Mouse (Mus musculus) spleen, postnatal 14 days (tissue): ENCODE measurements at regions not wholly inside any gene's neighbourhood (a gene's known extent, or its start where the extent isn't known, plus 50 kb on each side); places are given as distances from the start of the nearest gene placed in this dataset.

Experiments used
- DNase-seq, 2 experiments: peaks; one replicate each; pipeline ENCODE4 v3.0.0; 2021 to 2022; ENCODE audit warnings: low spot score in 2 of 2

GRCm38 (mm10) chr1:76283322-76283721 lies 737.3 kb downstream of the Slc4a3 start:
- DNase-seq, result no peak

GRCm38 (mm10) chr1:76322943-76323559 lies 777.0 kb downstream of the Slc4a3 start:
- DNase-seq, result no peak

GRCm38 (mm10) chr1:76323592-76323991 lies 777.5 kb downstream of the Slc4a3 start:
- no peak for DNase-seq

DNA sequence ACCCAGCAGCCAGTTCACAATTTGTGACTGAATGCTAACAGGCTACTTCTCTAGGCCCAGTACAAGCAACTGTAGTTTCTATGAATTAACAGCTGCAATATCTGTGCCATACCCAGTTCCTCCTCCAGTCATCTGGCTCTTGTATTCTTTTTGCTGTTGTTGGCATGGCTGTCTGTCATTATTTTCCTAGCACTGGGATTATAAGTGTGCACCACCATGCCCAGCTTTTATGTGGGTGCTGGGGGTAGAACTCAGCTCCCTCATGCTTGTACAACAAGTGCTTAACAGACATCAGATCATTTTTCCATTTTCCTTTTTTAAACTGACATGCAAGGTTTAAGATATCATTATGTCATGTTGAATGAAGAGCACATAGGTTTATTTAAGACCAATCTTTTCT lies 789.9 kb downstream of the Slc4a3 start:
- no peak for DNase-seq

DNA sequence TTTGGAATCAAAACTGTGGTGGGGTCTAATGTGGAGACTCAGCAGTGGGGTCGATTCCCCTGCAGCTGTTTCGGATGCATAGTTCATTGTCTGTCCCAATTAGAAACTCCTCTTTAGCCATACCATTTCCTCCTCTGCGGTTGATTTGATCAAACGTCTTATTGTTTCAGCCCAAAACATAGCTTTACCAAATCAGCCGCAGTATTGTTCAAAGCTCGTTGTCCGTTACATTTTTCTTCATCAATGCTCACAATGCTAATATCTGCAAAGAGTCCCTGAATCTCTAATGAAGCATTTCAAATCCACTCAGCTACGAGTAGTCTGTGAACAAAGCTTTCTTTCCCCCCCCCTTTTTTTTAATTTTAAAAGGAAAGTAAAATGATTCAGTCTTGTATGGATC lies 816.0 kb downstream of the Slc4a3 start:
- DNase-seq, result no peak

DNA sequence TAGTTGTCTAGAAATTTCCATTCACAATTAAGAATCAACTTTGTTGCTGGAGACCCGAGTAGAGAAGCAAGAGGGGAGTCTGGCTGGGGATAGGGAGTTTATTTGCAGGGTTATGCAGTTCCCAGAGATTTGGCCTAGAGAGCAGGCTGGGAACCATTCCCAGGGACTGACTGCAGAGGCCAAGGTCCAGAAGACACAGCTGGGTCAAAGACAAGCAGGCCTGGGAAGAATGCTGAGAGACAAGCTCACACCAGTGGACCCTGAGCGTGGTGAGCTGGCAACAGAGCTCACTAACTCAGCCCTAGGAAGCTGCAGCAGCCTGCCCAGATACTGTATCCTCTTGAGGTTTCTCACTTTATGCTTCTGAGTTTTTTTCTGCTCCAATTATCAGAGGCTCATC lies 827.9 kb downstream of the Slc4a3 start:
- no peak for DNase-seq

GRCm38 (mm10) chr1:76378154-76378553 lies 832.1 kb downstream of the Slc4a3 start:
- DNase-seq, result no peak

DNA sequence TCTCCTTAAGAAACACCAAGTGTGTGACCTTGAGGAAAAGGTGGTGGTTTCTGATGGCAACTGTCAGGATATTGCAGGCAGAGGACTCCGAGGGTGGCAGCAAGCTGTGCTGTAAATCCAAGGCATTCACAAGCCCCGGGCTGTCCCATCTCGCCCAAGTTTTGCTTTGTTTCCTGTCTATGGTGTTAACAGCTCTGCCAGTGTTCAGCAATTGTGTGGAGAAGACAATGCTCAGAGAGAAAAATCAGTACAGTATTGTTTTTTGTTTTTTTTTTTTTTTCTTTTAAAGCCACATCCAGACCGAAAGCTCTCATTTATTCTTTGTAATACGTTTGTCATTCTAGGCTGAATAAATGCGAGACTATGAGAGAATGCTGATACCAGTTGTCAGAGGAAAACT lies 846.5 kb downstream of the Slc4a3 start:
- no peak for DNase-seq

DNA sequence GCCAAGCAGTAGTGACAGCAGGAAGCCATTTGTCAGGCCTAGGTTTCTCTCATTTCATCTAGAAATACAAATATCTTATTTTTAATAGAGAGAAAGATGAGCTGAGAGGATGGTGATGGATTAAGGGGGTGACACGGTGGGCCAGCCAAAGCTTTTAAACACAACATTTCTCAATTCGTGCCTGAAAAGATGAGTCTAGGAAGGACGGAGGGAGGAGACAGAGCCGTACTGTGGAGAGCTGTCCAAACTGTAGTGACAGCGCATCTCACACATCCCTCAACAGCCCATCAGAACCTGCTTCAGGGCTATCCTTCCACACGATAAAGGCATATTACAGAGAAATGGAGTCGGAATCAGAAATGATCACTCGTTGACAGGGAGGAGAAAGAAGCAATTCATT lies 848.0 kb downstream of the Slc4a3 start:
- DNase-seq, result no peak

- no peak for DNase-seq
Observed at GRCm38 (mm10) chr1:76402854-76403253, 856.8 kb downstream of the Slc4a3 start.

- no peak for DNase-seq
Observed at GRCm38 (mm10) chr1:76404003-76404402, 857.9 kb downstream of the Slc4a3 start.

- DNase-seq, result no peak
Observed at GRCm38 (mm10) chr1:76410813-76411212, 864.7 kb downstream of the Slc4a3 start.

- no peak for DNase-seq
Observed at GRCm38 (mm10) chr1:76420525-76420924, 874.5 kb downstream of the Slc4a3 start.

DNA sequence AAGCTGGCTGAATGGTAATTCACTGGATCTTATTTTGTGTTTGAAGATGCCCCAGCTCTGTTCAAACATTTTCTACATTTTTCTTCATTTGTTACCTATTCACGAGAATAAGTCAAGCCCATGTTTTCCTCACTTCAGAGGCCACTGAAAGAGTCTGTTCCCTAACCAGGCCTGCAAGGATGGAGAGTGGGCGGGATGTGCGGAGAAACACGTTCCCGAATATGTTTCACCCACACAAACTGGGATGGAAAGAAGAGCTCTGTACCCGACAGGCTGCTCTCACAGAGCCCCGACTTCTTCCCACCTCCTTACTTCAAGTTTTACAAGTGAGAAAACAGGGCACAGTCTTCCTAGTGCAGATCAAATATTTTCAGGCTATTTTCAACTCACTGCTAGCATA lies 881.4 kb downstream of the Slc4a3 start:
- DNase-seq, result no peak

DNA sequence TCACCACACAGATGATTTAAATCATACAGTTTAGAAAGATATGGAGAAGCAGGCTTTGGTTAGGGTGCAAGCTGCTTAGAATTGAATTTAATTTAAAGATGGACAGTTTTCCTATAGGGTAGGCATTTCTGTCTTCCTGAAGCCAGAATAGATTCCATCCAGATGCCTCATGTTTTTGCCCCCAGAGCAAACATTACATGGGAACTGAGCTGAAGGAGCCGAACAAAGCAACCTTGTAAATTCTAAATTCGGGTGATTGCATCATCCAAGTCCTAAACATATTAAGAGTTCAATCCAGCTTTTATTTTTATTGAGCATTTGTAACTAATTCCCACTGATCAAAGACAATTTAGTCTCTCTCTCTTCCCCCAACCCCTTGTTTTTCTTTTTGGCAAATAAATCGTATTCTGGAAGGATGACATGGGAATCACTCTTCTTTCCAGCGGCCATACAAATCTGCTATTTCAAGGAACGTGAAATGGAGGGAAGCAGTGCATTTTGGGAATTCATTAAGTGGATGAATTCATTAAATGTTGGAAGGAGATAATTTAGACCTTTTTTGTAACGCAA lies 884.1 kb downstream of the Slc4a3 start:
- DNase-seq, result no peak

- DNase-seq, result no peak
Observed at GRCm38 (mm10) chr1:76433481-76433941, 887.4 kb downstream of the Slc4a3 start.

DNA sequence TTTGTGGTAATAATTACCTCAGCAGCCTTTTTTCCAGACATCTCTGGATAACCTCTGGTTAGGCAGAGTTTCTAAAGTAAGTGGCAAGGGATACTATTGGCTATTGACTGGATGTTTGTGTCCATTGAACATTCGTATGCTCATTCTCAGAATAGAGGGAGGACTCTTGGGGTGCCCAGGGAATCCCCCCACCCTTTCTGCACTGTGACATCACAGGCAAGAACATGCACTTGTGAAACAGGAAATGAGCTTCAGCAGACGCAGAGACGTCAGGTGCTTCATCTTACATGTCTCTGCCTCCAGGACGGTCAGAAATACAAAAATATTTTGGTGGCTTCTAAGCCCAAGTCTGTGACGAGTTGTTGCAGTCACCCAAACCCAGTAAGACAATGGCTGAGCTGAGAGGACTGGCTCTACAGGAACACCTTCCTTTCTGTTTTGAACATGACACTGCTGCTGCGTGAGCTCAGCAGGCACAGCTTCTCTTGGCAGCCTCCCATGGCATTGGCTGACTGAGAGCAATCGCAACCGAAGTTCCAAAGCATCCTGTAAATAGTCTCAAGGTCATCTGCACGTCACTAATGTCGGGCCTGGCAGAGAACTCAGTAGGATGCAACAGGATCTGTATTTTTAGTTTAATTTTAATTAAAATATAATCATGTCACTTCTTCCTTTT lies 904.6 kb downstream of the Slc4a3 start:
- no peak for DNase-seq

GRCm38 (mm10) chr1:76453160-76453710 lies 907.2 kb downstream of the Slc4a3 start:
- DNase-seq, result no peak

GRCm38 (mm10) chr1:76466562-76466961 lies 920.5 kb downstream of the Slc4a3 start:
- DNase-seq, result no peak

DNA sequence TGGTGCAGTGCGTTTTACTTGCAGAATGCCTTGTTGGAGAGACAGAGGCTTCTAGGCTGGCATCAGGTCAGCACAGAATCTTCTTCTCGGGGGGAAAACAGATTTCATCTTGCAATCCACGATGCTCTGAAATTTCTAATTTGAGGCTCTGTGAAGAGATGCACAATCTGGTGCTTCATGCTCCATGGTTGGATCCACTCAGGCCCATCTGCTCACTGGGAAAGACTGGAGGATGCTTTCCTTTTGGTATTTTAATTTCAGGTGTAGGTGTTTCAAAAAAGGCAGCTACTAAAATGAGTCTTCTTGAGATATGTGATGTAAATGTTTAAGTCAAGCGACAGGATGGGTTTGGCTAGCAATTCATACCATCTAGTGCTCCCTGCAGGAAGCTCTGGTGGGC lies 938.1 kb downstream of the Slc4a3 start:
- no peak for DNase-seq

GRCm38 (mm10) chr1:76487481-76487880 lies 941.4 kb downstream of the Slc4a3 start:
- DNase-seq, result no peak

DNA sequence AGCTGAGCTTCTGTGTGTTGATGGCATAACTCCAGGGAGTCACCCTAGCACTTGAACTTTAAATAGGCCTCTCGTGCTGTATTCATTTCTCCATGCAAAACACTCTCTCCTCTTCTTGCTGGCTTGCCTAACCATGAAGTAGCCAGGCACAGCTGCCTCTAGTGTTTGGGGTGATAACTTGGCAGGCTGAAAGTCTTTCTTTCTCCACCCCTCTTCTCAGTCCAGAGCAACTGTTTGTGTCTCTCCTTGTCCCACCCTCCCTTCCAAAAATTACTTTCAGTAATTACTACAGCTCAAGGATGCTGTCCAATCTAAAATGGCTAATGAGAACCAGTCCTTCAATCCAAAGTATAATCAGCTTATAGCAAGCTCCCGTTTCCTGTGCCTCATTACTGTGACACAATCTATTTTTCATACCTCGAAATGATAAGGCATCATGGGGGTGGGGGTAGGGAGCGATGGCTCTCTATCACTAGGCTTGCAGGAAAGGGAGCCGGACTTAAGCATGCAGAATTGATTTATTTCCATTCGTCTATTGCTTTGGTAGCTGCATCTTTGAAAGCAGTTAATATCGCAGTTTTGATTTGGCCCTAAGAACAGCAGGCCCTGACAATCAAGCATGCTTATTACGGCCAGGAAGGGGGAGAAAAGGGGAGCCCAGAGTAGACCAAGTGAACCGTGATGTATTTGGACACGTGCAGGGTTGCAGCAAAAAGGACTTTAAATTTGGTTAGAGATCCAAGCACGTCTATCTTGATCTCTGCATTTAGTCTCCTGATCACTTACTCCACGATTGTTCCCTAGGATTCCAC lies 943.8 kb downstream of the Slc4a3 start:
- DNase-seq, result no peak
